Mouse (Mus musculus) intestine, postnatal 0 days (tissue): ENCODE results near the gene Ksr2. TPM values are rescaled to one million over a fixed set of nuclear protein-coding genes. Genes with fewer than 3 reads are reported as not detected.

Source experiments
- ATAC-seq: fragments of 200-750 bp; cut with Nextera tagmentation; 2 replicates; pipeline ENCODE4 v1.8.0; 2017; ENCODE audit warnings: mild to moderate bottlenecking, moderate TSS enrichment, moderate library complexity
- H3K27ac ChIP-seq: fragments of 300-500 bp; sonication (generic); 2 replicates; pipeline ENCODE4 v1.5.1; 2014; ENCODE audit warnings: mild to moderate bottlenecking, low read depth, low read length, moderate library complexity
- H3K27me3 ChIP-seq: fragments of 300-500 bp; sonication (generic); replicated peaks from 2 replicates; pipeline ENCODE4 v1.6.1; 2014; ENCODE audit warnings: low read length, mixed read lengths; ENCODE audit not compliant: control insufficient read depth, insufficient read depth
- H3K36me3 ChIP-seq: fragments of 300-500 bp; sonication (generic); 2 replicates; pipeline ENCODE4 v1.6.1; 2014; ENCODE audit warnings: mild to moderate bottlenecking, moderate library complexity; ENCODE audit not compliant: control insufficient read depth, insufficient read depth
- H3K4me1 ChIP-seq: fragments of 300-500 bp; sonication (generic); replicated peaks from 2 replicates; pipeline ENCODE4 v1.6.1; 2014; ENCODE audit warnings: antibody characterized with exemption, low read length, mixed read lengths; ENCODE audit not compliant: control insufficient read depth, insufficient read depth
- H3K4me2 ChIP-seq: fragments of 300-500 bp; sonication (generic); replicated peaks from 2 replicates; pipeline ENCODE4 v1.6.1; 2014; ENCODE audit warnings: low read depth, mild to moderate bottlenecking, moderate library complexity
- H3K4me3 ChIP-seq: fragments of 300-500 bp; sonication (generic); 2 replicates; pipeline ENCODE4 v1.5.1; 2014; ENCODE audit warnings: low read depth, low read length
- H3K9ac ChIP-seq: fragments of 300-500 bp; sonication (generic); 2 replicates; pipeline ENCODE4 v1.6.1; 2014; ENCODE audit warnings: mild to moderate bottlenecking, low read depth, low read length
- H3K9me3 ChIP-seq: fragments of 300-500 bp; sonication (generic); 2 replicates; pipeline ENCODE4 v1.6.1; 2016; ENCODE audit warnings: mixed run types; ENCODE audit not compliant: control insufficient read depth
- CTCF ChIP-seq: sonication (generic); IDR thresholded peaks from 2 replicates; pipeline ENCODE4 v1.5.1; 2016; ENCODE audit warnings: low read depth, mild to moderate bottlenecking, control low read depth, antibody characterized with exemption, moderate library complexity
- WGBS: fragments of 180-500 bp; shearing (Covaris S2); extraction: QIAGEN DNeasy Blood & Tissue Kit; methylation state at CpG from one replicate; pipeline ENCODE4 v1.1.7; 2014; 5-methylcytosine and 5-hydroxymethylcytosine counted together
- polyA plus RNA-seq: library from polyadenylated mRNA; unstranded; fragments of >200 nt; fragmentation: Nextera tagmentation; extraction: Ambion mirVana; gene quantifications from 2 replicates; pipeline ENCODE4 v1.2.1, GENCODE M21; 2015

Gene Ksr2
- polyA plus RNA-seq, 1 experiment from 2014 or later: 0.12 TPM

GRCm38 (mm10) chr5:117749353-117749752 is 335.6 kb downstream of the Ksr2 start:
- no peak overlapping the region for H3K27ac ChIP-seq
- no peaks in the 10 kb centered on the region for H3K27me3 ChIP-seq
- H3K4me2 ChIP-seq: no peak overlapping the region
- no peaks in the 10 kb centered on the region for H3K4me1 ChIP-seq
- H3K9me3 ChIP-seq: no peaks in the 10 kb centered on the region
- no peak overlapping the region for H3K9ac ChIP-seq
- no peak overlapping the region for H3K4me3 ChIP-seq
- WGBS: 32% methylated on average over 5 of the region's 5 CpGs
- no peak for TF ChIP-seq CTCF
- H3K36me3 ChIP-seq: no peaks in the 10 kb centered on the region
- ATAC-seq: no peak

DNA sequence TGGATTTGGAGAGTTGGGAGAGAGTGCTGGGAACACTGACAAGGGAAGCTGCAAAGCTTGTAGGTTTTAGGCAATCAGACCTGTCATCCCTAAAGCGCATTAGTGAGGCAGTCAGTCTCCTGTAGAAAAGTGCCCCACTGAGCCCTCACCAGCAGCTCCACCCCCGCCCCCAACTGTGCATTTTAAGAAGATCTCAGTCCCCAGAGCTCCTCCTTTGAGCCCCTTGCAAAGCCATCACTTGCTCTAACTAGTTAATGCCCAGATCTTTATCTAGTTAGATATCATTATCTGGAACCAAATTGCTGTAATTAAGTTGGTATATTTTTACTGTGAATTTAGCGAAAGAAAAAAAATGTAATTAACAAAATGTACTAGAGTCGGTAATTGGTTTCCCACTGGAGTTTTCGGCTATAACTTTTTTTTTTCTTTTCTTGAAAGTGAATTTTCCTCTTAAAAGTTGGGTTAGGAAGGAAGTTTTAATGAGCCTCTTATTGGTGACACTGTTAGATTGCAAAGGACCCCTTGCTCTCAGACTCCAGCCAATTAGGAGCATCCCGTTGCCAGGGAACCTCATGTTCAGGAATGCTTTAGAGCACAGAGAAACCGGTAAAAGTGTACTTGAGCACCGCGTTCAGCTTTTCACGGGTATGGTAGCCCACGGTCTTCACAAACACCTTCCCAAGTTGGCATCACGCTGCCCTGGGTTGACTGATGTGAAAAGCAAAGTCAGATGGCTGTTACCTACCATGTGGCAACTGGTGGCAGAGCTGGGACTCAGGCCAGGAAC is 344.1 kb downstream of the Ksr2 start:
- ATAC-seq: no peak
- Histone ChIP-seq H3K4me2 (no peak overlapping the region), H3K9me3 (no peaks in the 10 kb centered on the region), H3K27me3 (no peaks in the 10 kb centered on the region), H3K27ac (no peak overlapping the region), H3K4me3 (no peak overlapping the region), H3K9ac (no peak overlapping the region), H3K36me3 (no peaks in the 10 kb centered on the region), H3K4me1 (no peaks in the 10 kb centered on the region)
- 57% methylated on average over 12 of the region's 12 CpGs for WGBS
- TF ChIP-seq CTCF: no peak

DNA sequence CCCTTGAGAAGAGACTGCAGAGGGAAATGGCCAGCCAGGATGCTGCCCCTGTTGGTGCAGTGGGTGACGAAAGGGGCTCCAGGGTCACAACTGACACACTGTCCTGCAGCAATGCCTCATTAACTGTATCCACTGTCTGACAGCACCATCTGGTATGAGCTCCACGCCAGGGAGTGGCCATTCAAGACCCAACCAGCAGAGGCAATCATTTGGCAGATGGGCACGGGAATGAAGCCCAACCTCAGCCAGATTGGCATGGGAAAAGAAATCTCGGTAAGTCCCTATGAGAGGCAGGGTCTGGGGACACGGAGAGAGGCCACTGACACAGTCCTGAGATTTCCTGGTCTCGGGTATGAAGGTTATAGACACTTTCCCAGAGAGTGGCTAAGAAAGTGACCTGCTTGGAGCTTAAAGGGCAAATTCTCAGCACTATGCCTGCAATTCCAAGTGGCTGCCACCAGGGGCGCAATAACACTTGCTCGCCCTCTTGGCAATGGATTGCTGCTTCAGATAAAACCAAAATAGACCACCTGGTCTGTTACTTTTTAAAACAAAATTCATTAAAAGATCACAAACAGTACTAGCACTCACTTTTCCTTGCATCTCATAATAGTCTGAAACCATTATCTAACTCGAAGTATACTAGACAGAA is 347.5 kb downstream of the Ksr2 start:
- no peak overlapping the region for H3K4me3 ChIP-seq
- no peaks in the 10 kb centered on the region for H3K4me1 ChIP-seq
- H3K27me3 ChIP-seq: no peaks in the 10 kb centered on the region
- WGBS: 73% methylated on average over 9 of the region's 9 CpGs
- peak; percentile 52 for TF ChIP-seq CTCF
- no peaks in the 10 kb centered on the region for H3K36me3 ChIP-seq
- ATAC-seq: no peak
- H3K9me3 ChIP-seq: no peaks in the 10 kb centered on the region
- H3K4me2 ChIP-seq: no peak overlapping the region
- no peak overlapping the region for H3K9ac ChIP-seq
- no peak overlapping the region for H3K27ac ChIP-seq

DNA sequence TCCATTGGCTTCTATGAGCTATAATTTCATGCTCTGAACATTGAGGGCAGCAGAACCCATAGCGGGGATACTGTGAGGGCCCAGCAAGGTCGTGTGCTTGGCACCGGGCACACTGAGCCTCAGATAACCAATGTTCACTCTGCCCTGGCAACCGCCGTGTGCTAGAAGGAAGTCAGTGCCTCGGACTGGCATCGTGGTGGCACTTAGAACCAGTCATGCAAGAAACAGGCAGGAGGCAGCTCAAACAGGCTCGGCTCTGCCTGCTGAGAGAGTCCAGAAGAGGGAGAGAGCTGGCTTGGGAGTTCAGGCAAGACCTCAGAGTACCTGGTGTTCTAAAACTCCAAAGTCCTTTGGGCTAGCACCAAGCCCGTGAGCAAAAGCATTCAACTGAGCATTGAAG is 350.7 kb downstream of the Ksr2 start:
- H3K4me2 ChIP-seq: no peak overlapping the region
- H3K4me3 ChIP-seq: no peak overlapping the region
- no peaks in the 10 kb centered on the region for H3K4me1 ChIP-seq
- WGBS: 82% methylated on average over 9 of the region's 9 CpGs
- no peak overlapping the region for H3K27ac ChIP-seq
- H3K9ac ChIP-seq: no peak overlapping the region
- no peaks in the 10 kb centered on the region for H3K9me3 ChIP-seq
- TF ChIP-seq CTCF: no peak
- no peaks in the 10 kb centered on the region for H3K27me3 ChIP-seq
- no peak for ATAC-seq
- H3K36me3 ChIP-seq: no peaks in the 10 kb centered on the region

DNA sequence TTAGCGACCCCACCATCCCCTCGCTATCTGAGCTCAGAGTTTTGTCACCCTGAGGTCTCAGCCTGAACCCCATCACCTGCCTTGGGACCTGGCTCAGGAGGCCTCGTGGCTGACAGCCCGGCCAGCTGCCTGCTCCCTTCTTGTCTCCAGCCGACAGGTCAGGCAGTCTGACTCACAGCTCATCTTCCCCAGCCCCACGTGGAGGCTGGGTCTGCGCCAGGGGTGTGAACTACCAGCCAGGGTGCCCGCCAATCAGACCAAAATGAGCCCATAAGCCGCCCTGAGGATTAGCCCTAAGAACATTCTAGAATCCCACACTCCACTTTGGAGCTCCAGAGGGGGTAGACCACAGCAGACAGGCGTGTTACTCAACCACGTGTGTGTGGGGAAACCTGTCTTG is 365.4 kb downstream of the Ksr2 start:
- Histone ChIP-seq H3K27ac (no peak overlapping the region), H3K9ac (no peak overlapping the region), H3K9me3 (no peaks in the 10 kb centered on the region), H3K4me2 (no peak overlapping the region), H3K27me3 (no peaks in the 10 kb centered on the region), H3K36me3 (no peaks in the 10 kb centered on the region), H3K4me3 (no peak overlapping the region), H3K4me1 (no peaks in the 10 kb centered on the region)
- TF ChIP-seq CTCF: no peak
- ATAC-seq: no peak
- 58% methylated on average over 11 of the region's 11 CpGs for WGBS

DNA sequence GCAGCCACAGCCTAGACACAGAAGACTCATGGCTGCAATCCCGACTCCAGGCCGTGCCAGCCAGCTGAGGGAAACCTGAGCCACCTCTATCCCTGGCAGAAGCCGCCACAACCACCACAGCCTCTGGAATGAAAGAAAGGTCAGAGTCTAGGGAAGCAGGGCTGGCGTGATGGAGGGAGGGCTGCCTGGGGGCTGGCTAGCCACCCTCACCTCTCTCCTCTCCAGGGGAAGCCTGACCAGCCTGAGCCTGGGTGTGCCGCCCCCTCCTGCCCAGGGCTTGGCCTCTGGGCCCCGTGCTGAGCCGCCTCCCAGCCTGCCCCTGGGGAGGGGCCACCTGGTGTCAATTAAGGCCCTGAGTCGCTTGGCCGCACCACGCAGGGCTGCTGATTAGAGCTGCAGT is 366.9 kb downstream of the Ksr2 start, which contains the start of gene Nos1:
Nos1 (plus strand) TSS at position 352 of the 400 bp plus-strand sequence.
- no peak within 1 kb of the TSS for H3K9ac ChIP-seq
- no peak for ATAC-seq
- H3K27ac ChIP-seq: no peak within 1 kb of the TSS
- H3K4me2 ChIP-seq: no peak within 1 kb of the TSS
- no peak for TF ChIP-seq CTCF
- WGBS: 30% methylated on average over 9 of the region's 10 CpGs
- no peaks in the 10 kb centered on the region for H3K27me3 ChIP-seq
- H3K4me1 ChIP-seq: no peaks in the 10 kb centered on the region
- no peaks in the 10 kb centered on the region for H3K9me3 ChIP-seq
- no peaks in the 10 kb centered on the region for H3K36me3 ChIP-seq
- no peak within 1 kb of the TSS for H3K4me3 ChIP-seq
